Mouse (Mus musculus): ENCODE measurements around the gene Mdga1.

GRCm38 (mm10) chr17:29928751-29929237, 41.1 kb downstream of the Mdga1 start:
- no peak for TF ChIP-seq TCF12 (IDR thresholded peaks at IDR 0.05; ENCODE audit: insufficient read depth, poor library complexity, severe bottlenecking)
- TF ChIP-seq REST (IDR thresholded peaks at IDR 0.05; ENCODE audit: insufficient read depth, insufficient read length), result no peak
- TF ChIP-seq POLR2A (IDR thresholded peaks at IDR 0.05; ENCODE audit: insufficient read length, low read depth), result no peak
- TF ChIP-seq E2F4 (IDR thresholded peaks at IDR 0.05; ENCODE audit: insufficient read depth), result no peak
- no peak for TF ChIP-seq MYOG (IDR thresholded peaks at IDR 0.05; ENCODE audit: control insufficient read depth in 1 of 3, insufficient read depth in 1 of 3, insufficient read length in 2 of 3, low read depth in 2 of 3)
- no peak for TF ChIP-seq USF1 (IDR thresholded peaks at IDR 0.05; ENCODE audit: low read depth)
- no peak for TF ChIP-seq MAX (IDR thresholded peaks at IDR 0.05; ENCODE audit: low read depth)
- TF ChIP-seq TCF3 (IDR thresholded peaks at IDR 0.05; ENCODE audit: insufficient read length, low read depth), result no peak
